Comparison of ENCODE assay signal across 13 mouse cellular contexts in genomic region chr5:115635536-115635935, GRCm38 (mm10). TPM values are rescaled to one million over a fixed set of nuclear protein-coding genes. Genes with fewer than 3 reads are reported as not detected.
DNase-seq lines count a peak whose midpoint lies in the region; ATAC-seq lines count a peak whose summit lies in the region.
"Had no signal": no experiment of that assay in that cellular context is flagged by ENCODE, and none has a peak within 500 bp of the region (broad histone marks: within the 10 kb centered on the region; RNA-seq: fewer than 3 reads in every experiment).

No protein-coding gene starts in this region.

- peaks cover 57% of the 10 kb centered on the region for H3K4me1 ChIP-seq in heart, embryonic 10.5 days
- H3K4me1 ChIP-seq in intestine, embryonic 16.5 days (ENCODE audit: control insufficient read depth, insufficient read depth, low read length) = peaks cover 27% of the 10 kb centered on the region

- no peaks in the 10 kb centered on the region for H3K27me3 ChIP-seq in heart, embryonic 10.5 days (ENCODE audit: insufficient read depth, poor library complexity, severe bottlenecking)
- no peaks in the 10 kb centered on the region for H3K27me3 ChIP-seq in intestine, embryonic 16.5 days (replicated peaks; ENCODE audit: control insufficient read depth, insufficient read depth, low read length)
- H3K27me3 ChIP-seq: midbrain, embryonic 12.5 days had no signal

- DNase-seq in heart, embryonic 10.5 days (ENCODE audit: low spot score) = no peak
- no peak for DNase-seq in heart, postnatal 4 days
- DNase-seq in 416B (ENCODE audit: low read depth) = peak; percentile 73
- DNase-seq in c-Kit-positive CD71-positive TER-119-positive erythroid progenitor cells, embryonic 14.5 days (ENCODE audit: low spot score) = no peak
- no peak for DNase-seq in left cerebral cortex, postnatal 10 days (ENCODE audit: extremely low spot score in 1 of 2, low spot score in 2 of 2)
- DNase-seq: adrenal gland, adult 8-10 months; cerebellum, postnatal 10 days; gastrocnemius, postnatal 10 days; retina, postnatal 1 day had no signal

- H3K27ac ChIP-seq in heart, embryonic 10.5 days = 0 out of 2 replicates have a peak overlapping the region, but pooled peaks have one; percentile 6
- H3K27ac ChIP-seq in intestine, embryonic 16.5 days (ENCODE audit: low read length) = no peak overlapping the region
- H3K27ac ChIP-seq: midbrain, embryonic 12.5 days had no signal

- intact Hi-C loops in left cerebral cortex, postnatal 10 days (cut with DNase I) = no loop called here

- peaks cover 40% of the 10 kb centered on the region for H3K36me3 ChIP-seq in heart, embryonic 10.5 days
- peaks cover 6% of the 10 kb centered on the region; the same call in 1 of the 2 replicates for H3K36me3 ChIP-seq in intestine, embryonic 16.5 days (ENCODE audit: control insufficient read depth, insufficient read depth, low read length)

- H3K4me3 ChIP-seq in heart, embryonic 10.5 days = no peak overlapping the region
- H3K4me3 ChIP-seq in intestine, embryonic 16.5 days (ENCODE audit: low read length) = no peak overlapping the region
- H3K4me3 ChIP-seq: midbrain, embryonic 12.5 days had no signal

- no peak overlapping the region for H3K9ac ChIP-seq in intestine, embryonic 16.5 days (ENCODE audit: low read depth, low read length)
- H3K9ac ChIP-seq: midbrain, embryonic 12.5 days had no signal

- H3K4me2 ChIP-seq in intestine, embryonic 16.5 days (ENCODE audit: low read depth, low read length) = no peak overlapping the region
- H3K4me2 ChIP-seq: midbrain, embryonic 12.5 days had no signal

- no peaks in the 10 kb centered on the region for H3K9me3 ChIP-seq in heart, embryonic 10.5 days
- no peaks in the 10 kb centered on the region for H3K9me3 ChIP-seq in intestine, embryonic 16.5 days (ENCODE audit: control insufficient read depth, low read length)
- H3K9me3 ChIP-seq: midbrain, embryonic 12.5 days had no signal

- 65% methylated on average over 6 of the region's 6 CpGs for WGBS in heart, embryonic 10.5 days
- 73% methylated on average over 6 of the region's 6 CpGs for WGBS in intestine, embryonic 16.5 days

- peak; percentile 68 for ATAC-seq in activated CD4-positive, CD25-positive, alpha-beta regulatory T cell, adult 4 months
- peak; percentile 72 for ATAC-seq in megakaryocyte, adult 5-6 weeks (ENCODE audit: poor library complexity, severe bottlenecking)
- no peak for ATAC-seq in intestine, embryonic 16.5 days

RNA-seq across cellular contexts. Expression of gene Rab35, which starts 3.8 kb away (rescaled TPM):
- polyA plus RNA-seq in heart, embryonic 10.5 days (2016; fragmentation: Nextera tagmentation; extraction: Ambion mirVana) = 16.5 and 18.8 TPM in 2 replicates
- total RNA-seq in heart, postnatal 4 days (2021) = 10 to 100 TPM; 56.8 to 58.2 TPM
- polyA plus RNA-seq in activated CD4-positive, CD25-positive, alpha-beta regulatory T cell, adult 4 months (2017; shearing (Covaris generic)) = 1 to 10 TPM; 8.0 to 8.5 TPM
- total RNA-seq in megakaryocyte, adult 5-6 weeks (2015) = 36.4 and 44.0 TPM in 2 replicates
- total RNA-seq in megakaryocyte, adult 5-6 weeks (2017) = 39.9 and 43.8 TPM in 2 replicates
- polyA plus RNA-seq in intestine, embryonic 16.5 days (2015; fragmentation: Nextera tagmentation; extraction: Ambion mirVana) = 4.4 and 5.1 TPM in 2 replicates
- total RNA-seq in left cerebral cortex, postnatal 10 days (2021) = 10 to 100 TPM; 91.6 to 94.6 TPM
